Mouse (Mus musculus) right cerebral cortex, postnatal 10 days (tissue): ENCODE data around the gene Ddah2.
"Not testable (repeated sequence)": the region's sequence is repeated elsewhere in the genome, so short reads cannot be mapped to it uniquely, and the experiment has no call there.

Experiments
- DNase-seq, 2 experiments: peaks; one replicate each; pipeline ENCODE4 v3.0.0; 2021; ENCODE audit warnings: low spot score in 2 of 2

The Ddah2 gene

DNA sequence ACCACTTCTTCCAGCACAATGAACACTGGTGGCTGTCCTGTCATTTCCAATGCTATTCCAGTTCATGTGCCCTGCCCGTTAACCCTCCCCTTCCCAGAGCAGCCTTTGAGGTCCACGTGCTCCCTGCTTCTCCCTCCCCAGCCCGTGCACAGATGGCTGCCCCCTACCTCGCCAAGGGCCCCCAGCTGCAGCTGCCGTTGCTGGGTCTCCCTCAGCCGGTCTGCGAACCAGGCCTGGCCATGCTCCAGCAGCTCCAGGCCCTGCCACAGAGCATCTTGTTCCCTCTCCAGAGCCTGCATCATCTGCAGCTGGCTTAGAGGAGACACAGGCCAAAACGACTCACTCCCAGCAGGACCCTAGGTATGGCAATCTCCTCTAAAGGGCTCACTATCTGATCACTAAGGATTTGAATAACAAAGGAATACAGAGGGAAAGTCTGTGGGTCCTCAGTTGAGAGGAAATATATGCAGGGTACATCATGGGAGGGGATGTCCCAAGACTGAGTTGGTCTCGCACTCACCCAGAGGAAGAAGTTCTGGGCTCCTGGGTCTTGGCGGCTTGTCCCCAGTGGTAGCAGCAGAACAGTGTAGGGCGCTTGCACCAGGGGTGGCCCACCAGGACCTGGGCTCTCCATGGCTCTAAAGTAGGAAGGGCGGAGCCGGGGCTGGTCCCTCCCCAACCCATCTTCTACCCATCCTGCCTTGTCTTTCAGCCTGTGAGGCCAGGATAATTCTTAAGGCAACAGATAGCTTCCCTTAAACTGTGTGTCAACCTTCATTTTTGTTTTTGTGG lies 31.4 kb upstream of the Ddah2 start, which contains the start of gene Sapcd1:
Gene Sapcd1, minus strand, starts transcription at position 740 of the 792 bp plus-strand sequence.
- peak; percentile 78 to 80 for DNase-seq

DNA sequence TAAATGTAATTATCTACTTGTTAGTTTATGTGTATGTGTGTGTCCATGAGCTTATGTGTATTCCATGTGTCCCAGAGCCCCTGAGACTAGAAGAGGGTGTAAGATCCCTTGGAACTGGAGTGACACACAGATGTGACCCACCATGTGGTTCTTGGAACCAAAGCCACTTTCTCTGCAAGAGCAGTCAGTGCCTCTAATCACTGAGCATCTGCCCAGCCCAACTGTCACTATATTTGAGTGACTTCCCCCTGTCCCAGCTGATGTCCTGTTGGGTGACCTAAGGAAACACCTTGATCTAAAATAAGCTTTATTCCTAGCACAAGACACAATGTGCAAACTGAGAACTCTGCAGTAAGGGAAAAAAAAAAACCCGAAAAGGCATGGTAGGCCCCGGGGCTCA lies 30.5 kb upstream of the Ddah2 start:
- no peak for DNase-seq

DNA sequence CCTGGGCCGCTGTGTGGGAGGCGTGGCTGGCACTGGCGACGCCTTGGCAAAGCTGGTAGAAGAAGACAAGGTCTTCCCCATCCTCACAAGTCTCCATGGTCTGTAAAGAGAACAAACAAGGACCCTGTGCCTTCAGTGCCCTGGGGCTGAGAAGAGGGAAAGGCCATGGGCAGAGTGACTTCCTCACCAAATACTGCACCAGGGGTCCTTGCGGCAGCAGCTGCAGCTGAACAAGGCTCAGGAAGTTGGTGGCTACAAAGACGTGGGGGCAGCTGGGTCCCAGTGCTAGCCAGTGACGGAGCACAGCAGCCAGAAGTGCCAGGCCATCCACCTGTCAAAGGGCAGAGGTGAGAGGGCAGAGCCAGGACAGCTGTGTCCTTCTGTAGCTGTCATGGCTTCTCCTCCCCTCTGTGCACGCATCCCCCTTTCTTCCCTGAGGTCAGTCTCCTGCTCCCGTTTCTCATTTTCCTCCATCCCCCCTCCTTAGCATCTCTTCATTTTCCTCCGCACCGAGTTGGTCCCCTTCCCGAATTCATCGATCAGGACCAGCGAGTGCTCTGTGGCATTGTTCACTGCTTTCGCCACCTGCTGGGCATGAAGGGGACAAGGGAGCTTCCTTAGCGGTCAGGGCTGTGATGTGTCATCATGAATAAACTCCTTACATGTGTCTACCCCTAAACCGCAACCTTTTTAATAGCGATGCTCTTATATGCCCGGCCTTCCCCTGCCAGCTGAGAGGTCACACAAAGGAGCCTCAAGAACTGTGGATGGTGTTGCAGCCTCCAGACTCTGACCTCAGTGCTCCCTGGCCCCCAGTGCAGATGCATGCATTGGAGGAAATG lies 28.9 kb upstream of the Ddah2 start:
- peak in 1 of 2 experiments; percentile 36 for DNase-seq

DNA sequence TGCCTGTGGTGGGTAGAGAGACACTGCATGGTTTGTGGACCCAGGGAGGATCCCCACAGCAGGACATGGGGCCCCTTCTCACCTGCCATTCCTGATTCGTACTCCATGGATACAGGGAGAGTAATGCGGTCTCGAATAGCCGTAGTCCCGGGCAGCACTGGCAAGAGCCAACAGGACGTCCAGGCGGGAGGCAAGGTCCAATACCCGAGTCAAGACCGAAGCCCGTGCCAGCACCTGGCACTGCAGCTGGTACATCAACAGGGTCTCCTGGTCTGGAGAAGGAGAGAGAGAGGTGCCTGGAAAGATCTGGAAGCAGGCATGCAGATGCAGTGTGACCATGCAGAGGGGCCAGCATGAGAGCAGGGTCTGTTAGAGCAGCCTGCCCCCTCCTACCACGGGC lies 27.6 kb upstream of the Ddah2 start:
- DNase-seq: no peak

DNA sequence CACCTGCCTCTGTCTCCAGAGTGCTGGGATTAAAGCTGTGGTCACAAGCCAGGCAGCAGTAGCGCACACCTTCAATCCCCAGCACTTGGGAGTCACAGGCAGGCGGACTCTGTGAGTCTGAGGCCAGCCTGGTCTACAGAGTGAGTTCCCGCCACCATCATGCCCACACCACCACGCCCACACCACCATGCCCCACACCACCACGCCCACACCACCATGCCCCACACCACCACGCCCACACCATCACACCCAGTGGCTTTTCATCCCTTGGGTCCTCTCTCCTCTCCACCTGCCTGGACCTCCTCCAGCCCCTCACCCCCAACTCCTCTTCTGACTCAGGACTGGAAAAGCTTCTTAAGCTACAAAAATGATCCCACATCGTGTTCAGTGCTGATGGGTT lies 27.0 kb upstream of the Ddah2 start:
- DNase-seq: peak in 1 of 2 experiments; percentile 23

DNA sequence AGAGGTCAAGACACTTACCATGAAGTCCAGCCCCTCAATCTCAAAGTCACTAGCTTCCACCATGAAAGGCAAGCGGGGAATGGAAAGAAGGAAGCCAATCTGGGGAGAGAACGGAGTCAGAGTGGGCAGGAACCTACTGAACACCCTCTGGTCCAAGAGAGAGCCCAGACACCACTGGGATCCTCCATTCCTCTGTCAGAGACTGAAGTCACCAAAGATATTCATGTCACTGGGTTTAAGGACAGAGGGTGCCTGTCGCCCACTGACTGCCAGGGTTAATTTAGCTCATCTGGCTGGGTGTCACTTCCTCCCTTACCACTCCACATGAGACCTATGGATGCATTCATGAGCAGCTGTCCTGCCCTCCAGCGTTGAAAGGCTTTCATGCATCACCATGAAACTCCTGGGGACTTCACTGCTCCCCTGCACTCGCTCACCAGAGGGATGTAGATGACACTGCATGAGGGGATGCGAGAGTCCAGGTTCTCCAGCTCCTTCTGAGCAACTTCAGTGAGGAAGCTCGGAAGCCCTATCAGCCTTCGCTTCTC lies 26.4 kb upstream of the Ddah2 start:
- peak; percentile 19 for DNase-seq

DNA sequence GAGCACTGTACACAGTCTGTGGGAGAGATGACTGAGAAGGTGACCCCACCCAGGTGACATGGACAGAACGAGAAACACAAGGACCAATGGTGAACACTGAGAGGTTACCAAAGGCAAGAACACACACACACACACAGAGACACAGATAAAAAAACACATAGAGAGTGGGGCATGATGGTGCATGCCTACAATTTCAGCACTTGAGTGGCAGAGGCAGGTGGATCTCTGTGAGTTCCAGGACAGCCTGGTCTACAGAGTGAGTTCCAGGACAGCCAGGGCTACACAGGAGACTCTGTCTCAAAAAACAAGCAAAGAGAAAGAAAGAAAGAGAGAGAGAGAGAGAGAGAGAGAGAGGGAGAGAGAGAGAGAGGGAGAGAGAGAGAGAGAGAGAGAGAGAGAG lies 25.1 kb upstream of the Ddah2 start:
- not testable (repeated sequence) for DNase-seq

DNA sequence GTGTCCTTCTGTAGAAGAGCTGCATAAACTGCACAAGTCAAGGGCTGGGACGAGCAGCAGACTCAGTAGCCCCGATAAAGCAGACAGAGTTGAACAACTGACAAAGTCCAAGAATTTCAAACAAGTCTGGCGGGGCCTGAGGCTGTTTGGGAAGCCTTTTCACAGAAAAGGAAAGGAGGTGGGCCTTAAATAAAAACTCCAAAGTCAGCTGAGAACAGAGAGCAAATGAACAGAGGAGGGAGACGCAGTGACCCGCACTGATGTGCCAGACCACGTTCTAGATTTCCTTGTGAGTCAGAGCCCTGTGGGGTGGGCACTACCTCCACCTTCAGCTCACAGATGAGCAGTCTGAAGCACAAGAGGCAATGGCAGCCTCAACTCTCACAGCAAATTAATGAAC lies 23.9 kb upstream of the Ddah2 start:
- DNase-seq: no peak

DNA sequence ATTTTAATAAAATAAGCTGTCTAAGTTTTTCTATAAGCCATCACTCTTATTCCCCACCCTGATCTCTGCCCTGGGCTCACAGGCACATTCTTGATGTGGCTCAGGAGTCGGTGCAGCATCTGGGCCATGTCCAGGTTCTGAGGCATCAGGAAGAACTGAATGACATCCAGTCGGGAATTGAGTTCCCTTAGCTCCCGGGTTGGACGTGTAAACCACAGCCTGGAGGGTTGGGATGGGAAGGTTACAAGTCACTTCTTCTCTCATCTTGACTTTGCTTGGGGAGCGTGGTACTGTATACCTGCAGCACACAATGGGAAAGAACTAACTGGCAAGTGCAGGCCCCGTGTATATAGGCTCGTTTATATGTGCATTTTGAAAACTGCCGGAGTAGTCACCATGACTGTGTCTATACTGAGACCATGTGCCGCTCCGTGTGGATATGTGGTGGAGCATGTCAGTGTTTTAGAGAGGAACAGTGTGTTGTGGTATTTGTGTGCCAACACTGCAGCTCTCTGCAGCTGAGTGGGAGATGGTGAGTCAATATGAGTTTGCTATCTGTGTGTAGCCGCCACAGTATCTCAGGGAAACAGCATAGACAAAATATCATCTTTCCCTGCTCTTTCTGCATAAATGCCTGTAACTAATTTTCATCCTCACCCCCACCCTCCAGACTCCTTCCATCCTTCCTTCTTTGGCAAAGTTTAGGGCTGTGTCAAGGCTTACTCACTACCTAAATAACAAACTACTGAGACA lies 19.5 kb upstream of the Ddah2 start:
- DNase-seq: no peak

DNA sequence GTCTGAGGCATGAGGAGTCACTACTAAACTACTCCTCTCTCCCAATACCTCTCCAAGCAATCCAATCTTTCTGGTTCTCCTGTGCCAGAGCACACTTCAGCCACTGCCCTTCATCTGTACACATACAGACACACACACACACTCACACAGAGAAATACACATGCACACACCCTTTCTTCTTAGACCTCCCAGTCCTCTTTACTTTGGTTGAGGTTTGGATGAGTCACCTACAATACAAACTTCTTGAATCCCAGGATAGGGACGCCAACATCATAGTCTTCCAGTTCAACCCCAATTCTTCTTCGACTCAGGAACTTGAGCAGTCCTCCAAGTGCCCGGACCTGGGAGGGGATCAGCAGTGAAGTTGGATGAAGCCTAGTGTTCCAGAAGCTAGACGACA lies 15.0 kb upstream of the Ddah2 start:
- DNase-seq: no peak

DNA sequence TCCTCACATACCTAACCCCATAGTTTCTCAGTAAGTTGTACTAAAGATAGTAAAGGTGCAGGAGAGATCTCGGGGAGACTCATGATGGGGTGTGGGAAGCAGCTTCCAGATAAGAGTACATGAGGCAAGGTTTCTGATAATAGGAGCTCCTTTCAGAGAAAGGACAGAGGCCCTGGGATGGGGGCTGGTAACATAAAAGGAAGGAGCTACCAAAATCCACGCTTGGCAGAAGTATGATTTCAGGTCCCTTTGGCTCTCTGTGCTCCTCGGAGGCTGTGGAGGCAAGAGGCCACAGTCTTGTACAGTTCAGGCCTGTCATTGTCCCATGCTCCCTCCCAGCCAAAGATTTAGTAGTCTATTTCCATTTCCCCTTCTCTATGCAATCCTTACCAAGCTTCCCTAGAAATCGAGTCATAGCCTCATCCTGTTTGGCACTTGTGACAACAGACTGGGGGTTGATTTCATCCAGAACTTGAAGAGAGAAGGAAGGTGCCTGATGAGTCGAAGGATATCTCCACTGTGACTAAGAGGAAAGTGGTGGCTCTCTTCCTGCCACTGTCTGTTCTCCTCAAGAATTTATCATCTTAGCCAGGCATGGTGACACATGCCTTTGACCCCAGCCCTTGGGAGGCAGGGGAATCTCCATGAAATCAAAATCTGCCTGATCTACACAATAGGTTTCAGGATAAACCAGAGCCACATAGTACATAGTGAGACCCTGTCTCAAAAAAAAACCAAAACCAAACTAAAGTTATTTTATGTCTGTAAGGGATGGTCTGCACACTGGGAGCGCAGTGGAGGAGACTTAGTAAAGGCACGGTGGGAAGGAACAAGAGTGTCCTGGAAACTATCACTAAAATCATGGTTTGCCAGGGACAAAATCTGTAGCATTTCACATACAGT lies 13.7 kb upstream of the Ddah2 start:
- no peak for DNase-seq

DNA sequence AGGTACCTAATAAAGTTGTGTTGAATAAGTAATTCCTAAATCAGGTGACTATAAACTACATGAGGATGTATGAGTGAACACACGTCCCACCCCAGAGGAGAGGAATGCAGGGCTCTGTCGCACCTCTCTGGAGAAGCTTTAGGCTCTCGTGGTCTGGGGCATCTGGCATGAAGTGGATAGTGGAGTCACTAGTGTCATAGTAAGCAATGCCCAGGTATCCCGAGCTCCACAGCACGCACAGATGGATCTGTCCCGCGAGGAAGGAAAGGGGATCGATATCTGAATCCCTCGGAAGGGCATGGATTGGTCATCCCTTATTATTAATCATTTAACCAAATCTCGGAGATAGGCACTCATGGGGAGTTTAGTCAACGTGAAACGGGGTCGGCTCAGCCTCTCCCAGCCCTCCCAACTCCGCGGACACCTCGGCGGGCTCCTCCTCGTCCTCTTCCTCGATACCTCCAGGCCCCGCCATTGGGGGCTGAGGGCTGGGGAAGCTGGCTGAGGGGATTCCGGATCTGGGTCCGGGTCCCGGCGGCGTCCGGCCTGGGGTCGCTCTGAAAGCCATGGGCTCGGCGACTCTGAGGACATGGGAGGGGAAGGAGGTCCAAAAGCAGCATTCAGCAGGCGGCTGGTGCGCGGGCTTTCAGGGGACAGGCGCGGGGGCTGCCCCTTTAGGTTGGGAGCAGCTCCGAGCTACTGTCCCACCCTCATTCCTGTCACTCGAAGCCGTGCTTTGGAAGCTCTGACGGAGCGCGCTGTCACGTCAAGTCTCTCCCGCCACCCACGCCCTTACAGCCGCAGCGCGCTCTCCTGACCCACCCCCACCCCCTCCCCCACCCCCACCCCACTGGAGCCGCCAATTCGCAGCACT lies 12.8 kb upstream of the Ddah2 start:
- no peak for DNase-seq

DNA sequence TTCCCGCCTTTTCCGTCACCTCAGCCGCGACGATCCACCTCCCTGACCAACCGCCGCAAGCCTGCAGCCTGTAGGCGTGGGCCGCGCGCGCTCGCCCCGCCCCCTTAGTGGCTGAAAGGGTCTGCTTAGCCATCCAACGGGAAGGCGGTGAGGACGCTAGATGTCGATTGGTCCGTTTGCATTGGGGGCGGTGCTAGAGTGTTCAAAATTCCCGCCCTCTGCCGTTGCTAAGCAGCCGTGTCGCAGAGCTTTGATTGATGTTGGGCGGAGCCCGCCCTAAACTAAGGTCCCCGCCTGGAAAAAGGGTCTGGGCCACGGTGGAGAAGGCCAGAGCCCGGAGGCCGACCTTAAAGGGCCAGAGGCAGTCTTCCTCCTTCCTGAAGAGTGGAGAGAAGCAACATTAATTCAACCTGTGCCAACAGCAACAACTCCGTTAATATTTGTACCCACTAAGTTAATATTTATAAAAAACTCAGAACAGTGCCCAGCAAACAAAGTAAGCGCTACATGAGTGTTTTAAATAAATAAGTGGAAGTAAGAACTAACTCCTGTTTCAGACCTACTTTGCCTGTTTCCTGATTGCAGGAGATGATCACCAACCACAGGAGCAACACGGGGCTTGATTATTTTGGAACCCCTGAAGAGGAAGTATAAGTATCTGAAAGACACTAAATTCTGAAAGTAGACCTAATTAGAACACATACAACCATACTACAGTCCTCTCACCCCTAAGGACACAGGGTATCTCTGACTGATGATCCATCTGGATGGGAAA lies 12.0 kb upstream of the Ddah2 start, which contains the start of gene Msh5:
Gene Msh5, minus strand, starts transcription at position 65 of the 775 bp plus-strand sequence.
- DNase-seq: peak; percentile 97 to 98

DNA sequence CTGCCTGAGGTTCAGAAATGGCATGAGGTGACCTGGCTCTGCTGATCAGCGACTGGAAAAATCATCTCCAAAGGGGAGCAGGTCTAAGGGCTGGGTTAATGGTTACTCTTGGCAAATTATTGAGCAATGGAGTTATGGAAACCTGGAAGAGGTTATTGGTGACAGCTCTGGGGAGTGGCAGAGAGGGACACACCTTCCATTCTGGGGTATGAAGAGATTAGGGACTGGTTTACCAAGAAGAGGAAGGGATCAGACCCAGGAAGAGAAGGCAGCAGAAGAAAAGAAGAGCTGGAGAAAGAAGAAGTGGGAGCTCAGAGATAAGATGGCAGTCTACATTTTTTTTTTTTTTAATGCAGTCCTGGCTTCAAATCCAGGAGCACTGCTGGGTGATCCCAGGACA lies 11.1 kb upstream of the Ddah2 start:
- no peak for DNase-seq

DNA sequence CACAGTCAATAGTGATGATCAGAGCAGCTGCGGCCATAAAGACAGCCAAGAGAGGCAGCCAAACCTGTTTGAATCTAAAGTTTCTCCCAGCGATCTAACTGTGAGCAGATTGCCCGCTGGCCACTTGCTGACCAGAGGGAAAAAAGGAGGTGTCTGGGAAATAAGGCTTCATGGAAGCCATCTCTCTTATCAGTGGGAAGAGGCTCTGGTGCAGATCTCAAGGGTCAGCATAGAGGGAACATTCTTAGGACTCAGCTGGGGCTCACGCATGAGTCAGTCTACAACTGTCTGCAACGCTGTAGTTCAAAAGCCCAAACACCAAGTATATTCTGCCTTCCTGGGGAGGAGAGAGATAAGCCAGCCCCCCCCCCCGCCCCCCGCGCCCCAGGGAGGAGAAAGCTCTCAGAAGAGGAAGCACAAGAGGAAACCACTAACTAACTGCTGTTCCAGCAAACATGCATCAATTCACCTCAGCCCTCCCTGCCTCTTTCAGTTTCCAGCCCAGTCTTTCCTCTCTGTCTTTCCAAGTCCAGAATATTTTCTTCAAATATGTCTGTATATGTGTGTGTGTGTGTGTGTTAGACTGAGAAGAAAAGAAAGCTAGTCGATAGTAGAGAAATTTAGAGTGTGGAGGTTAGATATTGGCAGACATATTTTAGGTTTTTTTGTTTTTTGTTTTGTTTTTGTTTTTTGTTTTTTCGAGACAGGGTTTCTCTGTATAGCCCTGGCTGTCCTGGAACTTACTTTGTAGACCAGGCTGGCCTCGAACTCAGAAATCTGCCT lies 10.5 kb upstream of the Ddah2 start:
- no peak for DNase-seq

DNA sequence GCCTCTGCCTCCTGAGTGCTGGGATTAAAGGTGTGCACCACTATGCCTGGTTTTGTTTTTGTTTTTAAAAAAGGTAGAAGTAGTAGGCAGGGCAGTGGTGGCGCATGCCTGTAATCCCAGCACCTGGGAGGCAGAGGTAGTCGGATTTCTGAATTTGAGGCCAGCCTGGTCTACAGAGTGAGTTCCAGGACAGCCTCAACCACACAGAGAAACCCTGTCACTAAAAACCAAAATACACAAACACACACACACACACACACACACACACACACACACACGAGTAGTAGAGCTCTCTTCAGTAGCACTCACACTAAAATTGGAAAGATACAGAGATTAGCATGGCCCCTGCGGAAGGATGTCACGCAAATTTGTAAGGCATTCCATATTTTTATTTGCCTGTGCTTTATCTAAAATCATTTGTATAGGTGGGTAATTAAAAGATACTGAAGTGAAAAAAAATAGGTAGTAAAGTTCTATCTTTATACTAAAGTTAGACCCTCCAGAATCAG lies 9.8 kb upstream of the Ddah2 start:
- DNase-seq: no peak

DNA sequence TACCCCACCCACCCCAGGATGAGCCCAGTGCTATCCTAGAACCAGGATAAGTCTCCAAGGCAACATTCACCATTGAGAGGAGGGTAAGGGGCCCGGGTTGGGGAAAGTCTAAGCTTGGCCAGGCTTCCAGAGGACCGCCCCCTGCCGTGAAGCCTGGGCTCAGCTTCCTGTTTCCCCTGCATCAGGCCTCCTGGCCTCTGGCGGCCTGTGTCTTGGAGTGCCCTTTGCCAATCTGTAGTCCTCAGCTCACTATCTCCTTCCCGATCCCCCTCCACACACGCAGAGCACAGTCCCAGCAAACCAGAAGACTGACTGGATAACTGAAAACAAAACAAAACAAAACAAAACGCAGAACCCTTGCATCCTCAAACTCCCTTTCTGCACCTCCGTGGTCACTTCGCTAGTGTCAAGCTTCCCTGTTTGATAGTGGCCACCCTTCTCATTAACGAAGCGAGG lies 9.2 kb upstream of the Ddah2 start, which contains the start of gene Clic1:
Gene Clic1, plus strand, starts transcription at position 406 of the 456 bp plus-strand sequence.
- no peak for DNase-seq
